Mouse (Mus musculus) T-cell, adult 2 months (primary cell): ENCODE measurements at regions not wholly inside any gene's neighbourhood (a gene's known extent, or its start where the extent isn't known, plus 50 kb on each side); places are given as distances from the start of the nearest gene placed in this dataset.

Experiments
- DNase-seq: peaks from one replicate; pipeline ENCODE4 v3.0.0; 2022; ENCODE audit warnings: low spot score

GRCm38 (mm10) chr13:37710913-37711312, 67.3 kb upstream of the Rreb1 start:
- DNase-seq: no peak

- no peak for DNase-seq
Observed at GRCm38 (mm10) chr13:37712908-37713496, 65.2 kb upstream of the Rreb1 start.

GRCm38 (mm10) chr13:37715058-37715712, 63.0 kb upstream of the Rreb1 start:
- DNase-seq: no peak

- DNase-seq: no peak
Observed at GRCm38 (mm10) chr13:37715770-37716693, 62.2 kb upstream of the Rreb1 start.

GRCm38 (mm10) chr13:37717793-37718192, 60.4 kb upstream of the Rreb1 start:
- no peak for DNase-seq

GRCm38 (mm10) chr13:37718364-37718763, 59.8 kb upstream of the Rreb1 start:
- DNase-seq: no peak
